In genomic region chr8:80739155-80739924, GRCm38 (mm10) we compare ENCODE assay signal across 8 mouse cellular contexts. TPM values are rescaled to one million over a fixed set of nuclear protein-coding genes. Genes with fewer than 3 reads are reported as not detected.
DNase-seq lines count a peak whose midpoint lies in the region; ATAC-seq and TF ChIP-seq lines count a peak whose summit lies in the region.
"Not testable (repeated sequence)": the region's sequence is repeated elsewhere in the genome, so short reads cannot be mapped to it uniquely, and the experiment has no call there.

Gene Smarca5, minus strand, starts transcription at chr8:80739497.

- peaks cover 37% of the 10 kb centered on the region for H3K4me1 ChIP-seq in E14TG2a.4 (replicated peaks; ENCODE audit: low read depth, low read length)
- H3K4me1 ChIP-seq in forebrain, embryonic 11.5 days (replicated peaks; ENCODE audit: control insufficient read depth, insufficient read depth, low read length); liver, embryonic 14.5 days (replicated peaks; ENCODE audit: control insufficient read depth in 2 of 2, insufficient read depth in 2 of 2, low read length in 1 of 2); stomach, embryonic 15.5 days: not testable (repeated sequence)
- peaks cover 13% of the 10 kb centered on the region for H3K4me1 ChIP-seq in heart, embryonic 16.5 days (ENCODE audit: control insufficient read depth, insufficient read depth, low read length)

- 0 out of 2 replicates have a peak, but pooled peaks have one; percentile 24 for TF ChIP-seq EP300 in liver, embryonic 14.5 days (IDR thresholded peaks at IDR 0.05; ENCODE audit: low read depth)

- peaks cover 17% of the 10 kb centered on the region for H3K36me3 ChIP-seq in E14TG2a.4 (ENCODE audit: insufficient read depth, low read length)
- not testable (repeated sequence) for H3K36me3 ChIP-seq in forebrain, embryonic 11.5 days (ENCODE audit: control insufficient read depth, insufficient read depth, low read length); heart, embryonic 16.5 days (ENCODE audit: control insufficient read depth, insufficient read depth); stomach, embryonic 15.5 days
- H3K36me3 ChIP-seq in liver, embryonic 14.5 days (replicated peaks; ENCODE audit: control insufficient read depth, insufficient read depth, low read depth): peaks cover 12% of the 10 kb centered on the region; the same call in 1 of the 2 replicates

- H3K9ac ChIP-seq in forebrain, embryonic 11.5 days (ENCODE audit: low read length): peak within 1 kb of the TSS; percentile 97
- peak within 1 kb of the TSS; percentile 95 for H3K9ac ChIP-seq in heart, embryonic 16.5 days (ENCODE audit: low read length)
- H3K9ac ChIP-seq in liver, embryonic 14.5 days (replicated peaks): peak within 1 kb of the TSS; percentile 97
- peak within 1 kb of the TSS; percentile 92 for H3K9ac ChIP-seq in stomach, embryonic 15.5 days

- H3K4me3 ChIP-seq in E14TG2a.4 (replicated peaks; ENCODE audit: low read length): peak within 1 kb of the TSS; percentile 99
- H3K4me3 ChIP-seq in forebrain, embryonic 11.5 days (ENCODE audit: low read depth, low read length): peak within 1 kb of the TSS; percentile 85
- H3K4me3 ChIP-seq in heart, embryonic 16.5 days (ENCODE audit: low read length): peak within 1 kb of the TSS; percentile 86
- H3K4me3 ChIP-seq in liver, embryonic 14.5 days (ENCODE audit: insufficient read depth in 1 of 2, low read depth in 2 of 2, low read length in 2 of 2): peak within 1 kb of the TSS; percentile 78 to 99
- H3K4me3 ChIP-seq in stomach, embryonic 15.5 days (replicated peaks): peak within 1 kb of the TSS; percentile 95

- TF ChIP-seq CTCF in E14TG2a.4 (conservative IDR thresholded peaks at IDR 0.05; ENCODE audit: low read length): not testable (repeated sequence)
- TF ChIP-seq CTCF in liver, embryonic 14.5 days (IDR thresholded peaks at IDR 0.05; ENCODE audit: low read depth): peak; percentile 38; the same call in 1 of the 2 replicates

- WGBS in forebrain, embryonic 11.5 days: 2% methylated on average over 69 of the region's 91 CpGs
- WGBS in heart, embryonic 16.5 days: 2% methylated on average over 79 of the region's 91 CpGs
- under 1% methylated on average over 74 of the region's 91 CpGs for WGBS in liver, embryonic 14.5 days (ENCODE audit: insufficient replicate concordance)
- WGBS in stomach, embryonic 15.5 days: 3% methylated on average over 81 of the region's 91 CpGs

- H3K9me3 ChIP-seq in E14TG2a.4 (ENCODE audit: low read length); forebrain, embryonic 11.5 days (ENCODE audit: control insufficient read depth, low read length); heart, embryonic 16.5 days (replicated peaks; ENCODE audit: control insufficient read depth, low read length); liver, embryonic 14.5 days (ENCODE audit: control insufficient read depth, low read length); stomach, embryonic 15.5 days: not testable (repeated sequence)

- peak within 1 kb of the TSS; percentile 99 for H3K27ac ChIP-seq in forebrain, embryonic 11.5 days (ENCODE audit: low read depth, low read length)
- H3K27ac ChIP-seq in heart, embryonic 16.5 days (ENCODE audit: low read length): peak within 1 kb of the TSS; percentile 96
- peak within 1 kb of the TSS; percentile 97 for H3K27ac ChIP-seq in liver, embryonic 14.5 days
- H3K27ac ChIP-seq in stomach, embryonic 15.5 days: peak within 1 kb of the TSS; percentile 99

- peak; percentile 80 for DNase-seq in c-Kit-positive CD71-positive TER-119-negative erythroid progenitor cells, embryonic 14.5 days (ENCODE audit: low read depth)
- DNase-seq in forebrain, embryonic 11.5 days (ENCODE audit: low spot score): peak; percentile 92
- DNase-seq in kidney, postnatal 36 days: peak; percentile 95 to 98
- peak; percentile 80 to 87 (median 82) for DNase-seq in liver, embryonic 14.5 days (ENCODE audit: low read depth in 3 of 3, low spot score in 3 of 3)
- DNase-seq in neural tube, embryonic 10.5 days (ENCODE audit: extremely low spot score, low spot score): peak; percentile 83

- ATAC-seq in forebrain, embryonic 11.5 days (replicated peaks; ENCODE audit: low FRiP score): peak; percentile 98
- peak; percentile 91 for ATAC-seq in heart, embryonic 16.5 days (replicated peaks; ENCODE audit: extremely low read depth, insufficient read depth, low FRiP score)
- ATAC-seq in liver, embryonic 14.5 days (ENCODE audit: insufficient read depth): peak; percentile 96
- peak; percentile 98 for ATAC-seq in stomach, embryonic 15.5 days (ENCODE audit: insufficient read depth, low FRiP score, low read depth)

- peak within 1 kb of the TSS; percentile 79 for H3K4me2 ChIP-seq in forebrain, embryonic 11.5 days (ENCODE audit: low read depth, low read length, severe bottlenecking)
- peak within 1 kb of the TSS; percentile 86 for H3K4me2 ChIP-seq in heart, embryonic 16.5 days (ENCODE audit: low read depth, low read length)
- H3K4me2 ChIP-seq in liver, embryonic 14.5 days (ENCODE audit: low read depth): peak within 1 kb of the TSS; percentile 97
- peak within 1 kb of the TSS; percentile 92 for H3K4me2 ChIP-seq in stomach, embryonic 15.5 days

- not testable (repeated sequence) for H3K27me3 ChIP-seq in E14TG2a.4 (ENCODE audit: insufficient read depth, low read length); forebrain, embryonic 11.5 days (ENCODE audit: control insufficient read depth, insufficient read depth, low read length); heart, embryonic 16.5 days (ENCODE audit: control insufficient read depth, insufficient read depth, low read length); liver, embryonic 14.5 days (ENCODE audit: control insufficient read depth, insufficient read depth, low read length); stomach, embryonic 15.5 days (replicated peaks)

RNA-seq across cellular contexts. Expression of gene Smarca5, which starts in this region (rescaled TPM):
- polyA plus RNA-seq in forebrain, embryonic 11.5 days (2014; fragmentation: Nextera tagmentation; extraction: Ambion mirVana): 169 and 176 TPM in 2 replicates
- 33.2 and 35.6 TPM in 2 replicates for polyA plus RNA-seq in heart, embryonic 16.5 days (2015; fragmentation: Nextera tagmentation; extraction: Ambion mirVana)
- 6.9 and 15.2 TPM in 2 replicates for polyA plus RNA-seq in liver, embryonic 14.5 days (2012; rRNA removed)
- polyA plus RNA-seq in liver, embryonic 14.5 days (2014; fragmentation: Nextera tagmentation; extraction: Ambion mirVana): 47.5 and 55.9 TPM in 2 replicates
- 72.6 and 73.7 TPM in 2 replicates for polyA plus RNA-seq in stomach, embryonic 15.5 days (2015; fragmentation: Nextera tagmentation; extraction: Ambion mirVana)

Comparison
In these comparisons a context has a peak if more than half of its experiments do, and no peak if none do; other contexts are left out.
1. Peak in every context shown above with its lines: DNase-seq, ATAC-seq, H3K4me3 ChIP-seq and H3K27ac ChIP-seq.